Mouse (Mus musculus): Measurements from ENCODE around the gene Kifc3. TPM values are rescaled to one million over a fixed set of nuclear protein-coding genes. Genes with fewer than 3 reads are reported as not detected.

Kifc3 gene
- total RNA-seq, 1 experiment from 2014 or later, result 28.7 TPM

GRCm38 (mm10) chr8:95054438-95054837 lies 148.2 kb downstream of the Kifc3 start:
- ATAC-seq (replicated peaks; ENCODE audit: insufficient number of reproducible peaks, low FRiP score, low TSS enrichment, poor library complexity, severe bottlenecking), result no peak

Other genes starting within 250 kb of the Kifc3 start
- 2.2 to 16.6 TPM (median 4.6 TPM) in 3 replicates for gene Adgrg1, start 228.1 kb downstream of the Kifc3 start, total RNA-seq (2017)
- gene Adgrg3, start 185.1 kb downstream of the Kifc3 start, total RNA-seq (2017), result 2.9 to 15.5 TPM (median 10.1 TPM) in 3 replicates
- not detected in 3 replicates for gene Drc7, start 147.7 kb downstream of the Kifc3 start, total RNA-seq (2017)
- gene Katnb1, start 121.6 kb downstream of the Kifc3 start, total RNA-seq (2017), result 12.6 to 46.5 TPM (median 38.6 TPM) in 3 replicates
- 0.11 TPM in 1 of 3 replicates, not detected in the others for gene Cngb1, start 103.8 kb upstream of the Kifc3 start, total RNA-seq (2017)
- gene Tepp, start 107.8 kb upstream of the Kifc3 start, total RNA-seq (2017), result 2.5 TPM in 1 of 3 replicates, not detected in the others
- 3.3 to 4.7 TPM (median 4.3 TPM) in 3 replicates for gene Zfp319, start 129.1 kb upstream of the Kifc3 start, total RNA-seq (2017)
- 19.0 to 30.5 TPM (median 26.8 TPM) in 3 replicates for gene Usb1, start 129.5 kb upstream of the Kifc3 start, total RNA-seq (2017)
- not detected in 3 replicates for gene Mmp15, start 149.5 kb upstream of the Kifc3 start, total RNA-seq (2017)
- 27.0 to 52.7 TPM (median 36.3 TPM) in 3 replicates for gene Cfap20, start 232.1 kb upstream of the Kifc3 start, total RNA-seq (2017)

All from monocyte, adult 5-6 weeks (primary cell).